Mouse (Mus musculus): ENCODE measurements at regions not wholly inside any gene's neighbourhood (a gene's known extent, or its start where the extent isn't known, plus 50 kb on each side); places are given as distances from the start of the nearest gene placed in this dataset.

DNA sequence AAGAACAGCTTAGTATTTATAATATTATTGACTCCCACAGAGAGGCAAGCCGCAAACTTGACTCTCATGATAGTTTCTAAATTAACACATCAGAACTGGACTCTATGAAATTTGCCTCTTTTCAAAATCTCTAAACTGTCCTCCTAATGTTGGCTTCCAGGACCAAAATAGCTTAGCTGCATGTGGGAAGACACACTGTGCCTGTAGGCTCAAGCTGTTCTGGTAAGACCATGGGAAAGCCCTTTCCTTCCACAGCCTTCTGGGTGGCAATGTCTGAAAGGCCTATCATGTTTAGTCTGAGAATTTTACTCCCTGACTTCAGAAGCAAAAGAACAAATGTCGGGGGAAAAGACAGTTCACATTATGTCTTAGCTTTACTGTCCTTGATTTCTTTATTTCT lies 203.1 kb upstream of the Slc8a1 start:
- H3K36me3 ChIP-seq = no peaks in the 10 kb centered on the region
- no peak overlapping the region for H3K9ac ChIP-seq
- H3K4me3 ChIP-seq = no peak overlapping the region
- H3K27me3 ChIP-seq = no peaks in the 10 kb centered on the region
- no peak overlapping the region for H3K4me2 ChIP-seq
- H3K9me3 ChIP-seq = no peaks in the 10 kb centered on the region
- 87% methylated on average over 2 of the region's 2 CpGs for WGBS
- no peak for ATAC-seq (ENCODE audit: borderline replicate concordance, extremely low read depth, low FRiP score, low TSS enrichment)
- no peak overlapping the region for H3K27ac ChIP-seq
- H3K4me1 ChIP-seq = no peaks in the 10 kb centered on the region

DNA sequence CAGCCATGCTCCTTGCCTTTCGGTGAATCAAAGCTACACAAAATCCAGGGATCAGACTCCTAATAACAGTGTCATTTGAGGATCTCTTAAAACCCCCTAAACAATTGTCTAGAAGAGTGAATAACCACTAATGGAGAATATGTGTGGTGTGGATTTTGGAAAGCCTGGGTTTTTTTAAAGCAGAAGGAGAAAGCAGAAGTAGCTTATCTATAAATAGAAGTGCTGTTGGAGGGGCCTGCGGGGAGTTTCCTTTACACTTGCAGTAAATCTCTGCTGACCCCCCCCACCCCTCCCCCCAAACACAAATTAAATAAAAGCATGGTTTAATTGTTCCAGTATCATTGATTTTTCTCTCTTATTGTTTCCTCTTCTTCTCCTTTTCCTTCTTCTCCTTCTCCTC lies 192.6 kb upstream of the Slc8a1 start:
- 90% methylated on average over 2 of the region's 2 CpGs for WGBS
- Histone ChIP-seq H3K9me3 (no peaks in the 10 kb centered on the region), H3K36me3 (no peaks in the 10 kb centered on the region), H3K27ac (no peak overlapping the region), H3K4me3 (no peak overlapping the region), H3K27me3 (no peaks in the 10 kb centered on the region), H3K4me1 (no peaks in the 10 kb centered on the region), H3K9ac (no peak overlapping the region), H3K4me2 (no peak overlapping the region)
- no peak for ATAC-seq (ENCODE audit: borderline replicate concordance, extremely low read depth, low FRiP score, low TSS enrichment)

DNA sequence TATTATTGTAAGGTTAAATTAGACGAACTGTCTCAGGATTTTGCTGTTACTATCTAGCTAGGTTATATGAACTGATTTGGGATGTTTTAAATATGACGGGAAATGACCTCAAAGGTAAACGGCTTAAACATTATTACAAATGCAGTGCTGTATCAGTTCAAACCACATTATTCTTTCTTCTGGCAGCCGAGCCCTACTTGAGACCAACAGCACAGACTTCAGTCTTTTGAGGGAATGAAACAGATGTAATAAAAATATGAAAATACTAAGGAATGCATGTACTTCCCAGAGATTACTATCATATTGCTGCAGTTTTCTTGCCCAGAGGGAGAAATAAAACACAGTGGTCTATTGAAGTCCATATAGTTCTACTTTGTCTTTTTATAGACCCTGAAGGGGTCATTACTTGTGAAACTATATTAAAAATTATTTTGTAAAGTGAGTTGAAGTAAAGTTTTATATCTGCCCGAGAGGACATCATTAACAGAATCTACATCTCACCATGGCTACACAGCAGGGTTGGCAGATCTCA lies 168.4 kb upstream of the Slc8a1 start:
- H3K27ac ChIP-seq = no peak overlapping the region
- no peak overlapping the region for H3K4me2 ChIP-seq
- WGBS = 69% methylated on average over 5 of the region's 5 CpGs
- no peak overlapping the region for H3K9ac ChIP-seq
- no peak for ATAC-seq (ENCODE audit: borderline replicate concordance, extremely low read depth, low FRiP score, low TSS enrichment)
- no peaks in the 10 kb centered on the region for H3K36me3 ChIP-seq
- H3K27me3 ChIP-seq = no peaks in the 10 kb centered on the region
- no peak overlapping the region for H3K4me3 ChIP-seq
- H3K9me3 ChIP-seq = no peaks in the 10 kb centered on the region
- H3K4me1 ChIP-seq = no peaks in the 10 kb centered on the region

DNA sequence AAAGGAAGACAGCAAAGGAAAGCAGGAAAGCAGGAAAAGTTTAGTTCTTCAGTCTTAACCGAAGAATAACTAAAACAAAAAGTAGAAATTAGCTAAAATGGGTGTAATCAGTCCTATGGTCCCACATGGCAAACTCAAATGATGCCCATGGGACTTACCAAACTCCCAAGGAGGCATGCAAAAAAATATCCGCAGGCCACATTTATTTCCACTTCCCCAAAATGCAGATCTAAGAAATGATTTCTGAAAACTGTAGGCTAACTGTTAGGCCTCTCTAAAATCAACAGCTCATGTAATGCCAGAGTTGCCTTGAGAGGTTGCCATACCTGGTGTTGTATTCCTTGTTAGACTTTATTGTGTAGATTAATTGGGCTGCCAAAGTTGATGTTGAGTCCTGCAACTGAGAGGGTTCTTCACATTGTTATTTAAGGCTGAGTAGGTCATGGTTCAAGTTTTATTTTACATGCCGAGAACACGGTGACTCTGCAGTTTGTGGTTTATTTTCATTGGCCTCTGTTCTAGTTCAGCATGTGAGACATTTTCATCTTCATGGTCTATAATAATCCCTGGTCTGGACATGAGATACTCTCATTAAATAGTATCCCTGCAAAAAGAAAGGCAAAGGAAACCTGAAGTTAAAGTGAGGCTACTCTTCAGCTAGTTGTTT lies 164.0 kb upstream of the Slc8a1 start:
- WGBS = 79% methylated on average over 4 of the region's 4 CpGs
- Histone ChIP-seq H3K27me3 (no peaks in the 10 kb centered on the region), H3K9ac (no peak overlapping the region), H3K4me2 (no peak overlapping the region), H3K9me3 (no peaks in the 10 kb centered on the region), H3K27ac (no peak overlapping the region), H3K4me3 (no peak overlapping the region), H3K36me3 (no peaks in the 10 kb centered on the region), H3K4me1 (no peaks in the 10 kb centered on the region)
- ATAC-seq (ENCODE audit: borderline replicate concordance, extremely low read depth, low FRiP score, low TSS enrichment) = no peak

DNA sequence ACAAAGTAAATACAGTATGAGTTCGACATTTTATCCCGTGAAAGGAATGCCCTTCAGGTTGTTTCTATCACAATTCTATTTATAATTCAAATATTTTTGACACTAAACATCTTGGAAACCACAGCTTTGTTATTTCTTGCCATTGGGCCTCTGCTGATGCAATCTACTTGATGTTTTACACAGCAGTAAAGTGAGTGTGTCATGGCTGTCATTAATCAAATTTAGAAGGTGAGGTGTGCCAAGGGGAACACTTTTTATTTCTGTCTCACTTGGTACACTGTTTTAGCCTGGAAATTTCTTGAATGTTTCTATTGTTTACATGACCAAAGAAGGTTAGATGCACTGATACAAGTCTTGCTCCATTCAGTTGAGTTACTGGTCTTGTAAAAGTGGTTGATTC lies 160.8 kb upstream of the Slc8a1 start:
- Histone ChIP-seq H3K9ac (no peak overlapping the region), H3K4me2 (no peak overlapping the region), H3K36me3 (no peaks in the 10 kb centered on the region), H3K27me3 (no peaks in the 10 kb centered on the region), H3K9me3 (no peaks in the 10 kb centered on the region), H3K27ac (no peak overlapping the region), H3K4me1 (no peaks in the 10 kb centered on the region), H3K4me3 (no peak overlapping the region)
- 65% methylated on average over 2 of the region's 2 CpGs for WGBS
- ATAC-seq (ENCODE audit: borderline replicate concordance, extremely low read depth, low FRiP score, low TSS enrichment) = no peak

DNA sequence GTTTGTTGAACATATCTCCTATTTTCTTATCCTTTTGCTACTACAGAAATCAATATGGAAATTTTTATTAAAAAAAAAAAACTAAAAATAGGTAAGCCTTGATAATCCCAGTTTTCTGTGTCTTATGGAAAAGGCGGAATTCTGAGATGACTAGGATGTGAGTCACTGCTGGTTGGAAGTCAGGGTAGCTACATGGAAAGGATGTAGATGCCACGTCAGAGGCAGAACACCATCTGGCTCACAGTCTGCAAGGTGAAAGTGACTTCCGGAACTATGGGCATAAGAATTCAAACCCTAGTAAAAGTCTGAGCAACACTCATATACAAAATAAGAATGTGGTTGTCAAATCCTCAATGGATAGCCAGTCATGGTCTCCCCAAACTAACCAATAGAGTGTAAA lies 140.0 kb upstream of the Slc8a1 start:
- H3K36me3 ChIP-seq = no peaks in the 10 kb centered on the region
- H3K4me1 ChIP-seq = no peaks in the 10 kb centered on the region
- H3K4me2 ChIP-seq = no peak overlapping the region
- H3K4me3 ChIP-seq = no peak overlapping the region
- 81% methylated on average over 3 of the region's 3 CpGs for WGBS
- no peak overlapping the region for H3K27ac ChIP-seq
- H3K9ac ChIP-seq = no peak overlapping the region
- ATAC-seq (ENCODE audit: borderline replicate concordance, extremely low read depth, low FRiP score, low TSS enrichment) = no peak
- H3K27me3 ChIP-seq = no peaks in the 10 kb centered on the region
- no peaks in the 10 kb centered on the region for H3K9me3 ChIP-seq

DNA sequence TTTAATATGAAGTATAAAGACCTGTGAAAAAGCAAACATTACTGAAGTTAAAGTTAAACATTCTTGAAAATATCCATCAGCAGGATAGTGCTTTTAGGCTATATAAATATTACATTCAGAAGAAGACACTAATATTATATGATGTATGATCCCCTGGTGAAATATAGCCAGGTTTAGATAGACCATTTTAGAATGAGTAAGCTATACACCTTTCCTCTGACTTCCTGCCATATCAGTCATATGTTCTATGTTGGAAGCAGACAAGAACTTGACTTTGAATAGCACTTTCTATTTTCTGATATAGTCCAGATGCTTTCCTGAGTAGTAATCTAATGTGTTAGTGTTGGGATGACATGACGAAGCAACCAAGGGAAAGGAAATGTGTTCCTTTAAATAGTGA lies 128.5 kb upstream of the Slc8a1 start:
- Histone ChIP-seq H3K4me2 (no peak overlapping the region), H3K4me3 (no peak overlapping the region), H3K36me3 (no peaks in the 10 kb centered on the region), H3K27me3 (no peaks in the 10 kb centered on the region), H3K9ac (no peak overlapping the region), H3K9me3 (no peaks in the 10 kb centered on the region), H3K27ac (no peak overlapping the region), H3K4me1 (no peaks in the 10 kb centered on the region)
- WGBS = 57% methylated on average over 1 of the region's 1 CpGs
- ATAC-seq (ENCODE audit: borderline replicate concordance, extremely low read depth, low FRiP score, low TSS enrichment) = no peak

DNA sequence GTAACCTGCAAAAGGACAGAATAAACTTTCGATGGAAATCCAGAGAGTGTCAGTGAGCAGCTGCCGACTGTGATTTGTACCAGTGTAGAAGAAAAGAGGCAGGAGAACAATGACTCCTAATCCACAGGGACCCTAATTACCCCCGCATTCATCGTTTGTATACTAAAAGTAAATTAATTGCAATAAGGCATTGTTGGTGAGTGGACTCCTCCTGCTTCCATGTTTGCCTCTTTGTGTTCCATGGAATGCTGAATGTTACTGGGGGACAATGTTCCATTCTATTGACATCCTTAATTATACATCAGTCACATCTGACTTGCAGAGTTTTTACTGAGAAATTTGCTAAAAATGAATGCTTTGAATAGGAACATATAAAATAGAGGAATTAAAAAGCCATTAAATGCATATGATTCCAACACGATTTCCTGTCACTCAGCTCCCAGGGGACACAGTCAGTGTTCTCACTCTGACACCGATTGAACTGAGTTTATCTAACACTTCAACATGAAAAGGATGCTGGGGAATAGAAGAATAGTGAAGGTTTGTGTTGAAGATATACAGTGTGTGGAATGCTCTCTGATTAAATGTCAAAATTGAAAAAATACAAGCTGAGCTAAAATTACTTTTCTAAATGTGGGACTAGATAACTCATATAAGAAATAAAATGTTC lies 111.3 kb upstream of the Slc8a1 start:
- WGBS = 52% methylated on average over 6 of the region's 6 CpGs
- Histone ChIP-seq H3K4me1 (no peaks in the 10 kb centered on the region), H3K36me3 (no peaks in the 10 kb centered on the region), H3K27me3 (no peaks in the 10 kb centered on the region), H3K9me3 (no peaks in the 10 kb centered on the region), H3K27ac (no peak overlapping the region), H3K9ac (no peak overlapping the region), H3K4me3 (no peak overlapping the region), H3K4me2 (no peak overlapping the region)
- no peak for ATAC-seq (ENCODE audit: borderline replicate concordance, extremely low read depth, low FRiP score, low TSS enrichment)

DNA sequence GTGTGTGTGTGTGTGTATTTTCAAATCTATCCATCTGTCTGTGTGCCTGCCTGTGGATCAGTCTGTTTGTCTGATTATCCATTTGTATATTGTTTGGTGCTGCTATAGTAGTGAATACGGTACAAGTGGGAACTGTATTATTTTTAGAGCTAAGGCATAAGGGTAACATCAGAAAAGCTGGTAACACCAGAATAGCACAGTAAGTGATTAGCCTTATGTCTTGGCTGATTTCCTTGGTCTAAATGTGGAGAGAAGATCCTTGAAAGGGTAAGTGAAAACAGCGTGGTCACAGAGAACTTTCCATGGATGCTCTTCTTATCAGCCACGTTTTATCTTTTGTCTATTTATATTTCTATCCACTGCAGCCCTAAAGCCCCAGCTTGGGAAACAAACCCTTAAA lies 105.6 kb upstream of the Slc8a1 start:
- no peaks in the 10 kb centered on the region for H3K9me3 ChIP-seq
- H3K4me2 ChIP-seq = no peak overlapping the region
- no peaks in the 10 kb centered on the region for H3K36me3 ChIP-seq
- no peaks in the 10 kb centered on the region for H3K27me3 ChIP-seq
- no peak overlapping the region for H3K4me3 ChIP-seq
- ATAC-seq (ENCODE audit: borderline replicate concordance, extremely low read depth, low FRiP score, low TSS enrichment) = no peak
- H3K9ac ChIP-seq = no peak overlapping the region
- no peaks in the 10 kb centered on the region for H3K4me1 ChIP-seq
- WGBS = 41% methylated on average over 3 of the region's 3 CpGs
- no peak overlapping the region for H3K27ac ChIP-seq

DNA sequence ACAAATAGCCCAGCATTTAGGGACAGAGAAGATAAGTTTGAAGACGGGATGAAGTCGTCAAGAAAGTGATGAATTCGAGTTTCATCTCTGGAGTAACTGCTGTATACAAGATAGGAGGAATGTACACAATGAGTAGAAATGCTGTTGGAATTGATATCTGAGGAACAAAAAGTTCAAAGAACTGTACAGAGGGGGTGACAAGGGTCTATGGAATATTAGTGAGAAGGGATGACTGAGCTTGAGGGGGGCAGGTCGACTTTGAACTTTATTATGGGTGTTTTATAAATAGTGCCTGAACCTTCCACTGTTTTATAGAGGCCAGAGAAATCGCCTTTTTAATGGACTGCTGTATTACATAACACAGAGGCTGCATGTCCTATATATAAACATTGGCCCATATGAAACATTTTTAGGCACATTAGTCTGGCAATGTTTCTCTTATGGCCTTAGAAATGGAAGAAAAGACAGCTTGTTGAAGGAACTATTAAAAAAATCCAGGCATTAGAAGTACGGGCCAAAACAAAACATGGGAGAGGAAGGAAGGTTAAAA lies 59.7 kb upstream of the Slc8a1 start:
- ATAC-seq (ENCODE audit: borderline replicate concordance, extremely low read depth, low FRiP score, low TSS enrichment) = peak; percentile 98
- H3K27me3 ChIP-seq = no peaks in the 10 kb centered on the region
- no peak overlapping the region for H3K4me2 ChIP-seq
- no peak overlapping the region for H3K4me3 ChIP-seq
- H3K27ac ChIP-seq = no peak overlapping the region; the same call in 1 of the 2 replicates
- no peak overlapping the region for H3K9ac ChIP-seq
- no peaks in the 10 kb centered on the region for H3K36me3 ChIP-seq
- WGBS = 35% methylated on average over 6 of the region's 6 CpGs
- H3K9me3 ChIP-seq = no peaks in the 10 kb centered on the region
- no peaks in the 10 kb centered on the region for H3K4me1 ChIP-seq

DNA sequence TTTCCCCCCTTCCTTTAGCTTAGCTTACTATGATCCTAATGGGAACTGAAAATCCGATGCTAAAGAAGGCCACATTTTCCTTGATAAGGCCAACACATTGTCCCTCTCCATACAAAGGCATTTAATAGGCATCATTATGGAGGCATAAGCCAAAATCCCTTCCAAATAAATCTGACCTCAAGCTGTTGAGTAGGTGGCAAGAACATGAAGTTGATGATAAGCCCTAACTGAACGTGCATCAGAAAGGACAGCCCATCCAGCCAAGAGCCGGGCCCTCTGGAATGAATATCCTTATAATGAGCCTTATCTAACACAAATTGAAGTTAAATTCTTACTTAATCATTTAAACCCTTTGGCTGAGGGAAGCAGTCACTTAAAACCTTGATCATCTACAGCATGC lies 50.6 kb upstream of the Slc8a1 start:
- Histone ChIP-seq H3K36me3 (no peaks in the 10 kb centered on the region), H3K9me3 (no peaks in the 10 kb centered on the region), H3K27me3 (no peaks in the 10 kb centered on the region), H3K9ac (no peak overlapping the region), H3K4me2 (no peak overlapping the region), H3K4me1 (no peaks in the 10 kb centered on the region), H3K4me3 (no peak overlapping the region), H3K27ac (no peak overlapping the region)
- ATAC-seq (ENCODE audit: borderline replicate concordance, extremely low read depth, low FRiP score, low TSS enrichment) = peak; percentile 23; the same call in 1 of the 2 replicates
- 49% methylated on average over 3 of the region's 3 CpGs for WGBS

All from lung, embryonic 15.5 days (tissue).